Mouse (Mus musculus) stomach, embryonic 15.5 days (tissue): ENCODE results near the gene Slit3. TPM values are rescaled to one million over a fixed set of nuclear protein-coding genes. Genes with fewer than 3 reads are reported as not detected.

ENCODE experiments used
- ATAC-seq: fragments of 200-750 bp; cut with Nextera tagmentation; 2 replicates; pipeline ENCODE4 v1.8.0; 2017; ENCODE audit warnings: low read depth, moderate number of reproducible peaks, moderate TSS enrichment; ENCODE audit not compliant: insufficient read depth, low FRiP score
- H3K27ac ChIP-seq: fragments of 300-500 bp; sonication (generic); 2 replicates; pipeline ENCODE4 v1.5.1; 2015; ENCODE audit warnings: mild to moderate bottlenecking, inconsistent platforms
- H3K27me3 ChIP-seq: fragments of 300-500 bp; sonication (generic); replicated peaks from 2 replicates; pipeline ENCODE4 v1.6.1; 2015; ENCODE audit warnings: inconsistent platforms
- H3K36me3 ChIP-seq: fragments of 300-500 bp; sonication (generic); 2 replicates; pipeline ENCODE4 v1.6.1; 2015; ENCODE audit warnings: inconsistent platforms
- H3K4me1 ChIP-seq: fragments of 300-500 bp; sonication (generic); 2 replicates; pipeline ENCODE4 v1.6.1; 2015; ENCODE audit warnings: inconsistent platforms
- H3K4me2 ChIP-seq: fragments of 300-500 bp; sonication (generic); 2 replicates; pipeline ENCODE4 v1.6.1; 2015; ENCODE audit warnings: mild to moderate bottlenecking, inconsistent platforms
- H3K4me3 ChIP-seq: fragments of 300-500 bp; sonication (generic); replicated peaks from 2 replicates; pipeline ENCODE4 v1.5.1; 2015; ENCODE audit warnings: inconsistent platforms
- H3K9ac ChIP-seq: fragments of 300-500 bp; sonication (generic); 2 replicates; pipeline ENCODE4 v1.6.1; 2015; ENCODE audit warnings: inconsistent platforms
- H3K9me3 ChIP-seq: fragments of 300-500 bp; sonication (generic); 2 replicates; pipeline ENCODE4 v1.6.1; 2016; ENCODE audit warnings: inconsistent platforms
- WGBS: fragments of 180-500 bp; shearing (Covaris S2); methylation state at CpG from one replicate; pipeline ENCODE4 v1.1.7; 2015; 5-methylcytosine and 5-hydroxymethylcytosine counted together
- polyA plus RNA-seq: library from polyadenylated mRNA; unstranded; fragments of >200 nt; fragmentation: Nextera tagmentation; extraction: Ambion mirVana; gene quantifications from 2 replicates; pipeline ENCODE4 v1.2.1, GENCODE M21; 2015

The Slit3 gene
- polyA plus RNA-seq, 1 experiment from 2014 or later: 18.9 TPM

DNA sequence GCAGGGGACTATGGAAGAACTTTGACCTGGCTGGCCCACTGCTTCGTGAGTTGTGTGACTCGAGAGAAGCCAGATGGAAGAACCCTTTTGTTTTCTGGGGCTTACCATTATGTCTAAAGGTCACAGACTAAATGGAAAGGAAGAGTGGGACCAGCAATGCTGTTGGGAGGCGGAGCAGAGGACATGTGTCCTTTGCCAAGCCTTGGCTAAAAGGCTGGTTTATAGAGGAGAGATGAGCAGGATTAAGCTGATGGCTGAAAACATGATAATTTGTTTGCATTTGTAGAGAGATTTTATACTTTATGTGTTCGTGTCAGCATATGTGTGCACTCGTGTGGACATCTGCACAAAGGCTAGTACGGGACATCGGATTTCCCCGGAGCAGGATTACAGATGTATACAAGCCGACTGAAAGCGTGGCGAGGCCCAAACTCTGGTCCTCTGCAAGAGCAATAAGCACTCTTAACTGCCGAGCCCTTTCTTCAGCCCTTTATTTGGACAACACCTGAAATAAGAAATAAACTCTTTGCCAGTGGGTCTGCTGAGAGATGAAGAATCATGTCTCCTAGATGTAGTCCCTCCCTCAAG, 197.5 kb downstream of the Slit3 start:
- H3K27me3 ChIP-seq: no peaks in the 10 kb centered on the region
- H3K4me3 ChIP-seq: no peak overlapping the region
- WGBS: 56% methylated on average over 12 of the region's 12 CpGs
- H3K4me1 ChIP-seq: 0 out of 2 replicates have a peak, but pooled peaks cover 7% of the 10 kb centered on the region
- no peak overlapping the region for H3K9ac ChIP-seq
- no peak overlapping the region for H3K27ac ChIP-seq
- no peak overlapping the region for H3K4me2 ChIP-seq
- H3K9me3 ChIP-seq: no peaks in the 10 kb centered on the region
- no peak for ATAC-seq
- H3K36me3 ChIP-seq: no peaks in the 10 kb centered on the region

DNA sequence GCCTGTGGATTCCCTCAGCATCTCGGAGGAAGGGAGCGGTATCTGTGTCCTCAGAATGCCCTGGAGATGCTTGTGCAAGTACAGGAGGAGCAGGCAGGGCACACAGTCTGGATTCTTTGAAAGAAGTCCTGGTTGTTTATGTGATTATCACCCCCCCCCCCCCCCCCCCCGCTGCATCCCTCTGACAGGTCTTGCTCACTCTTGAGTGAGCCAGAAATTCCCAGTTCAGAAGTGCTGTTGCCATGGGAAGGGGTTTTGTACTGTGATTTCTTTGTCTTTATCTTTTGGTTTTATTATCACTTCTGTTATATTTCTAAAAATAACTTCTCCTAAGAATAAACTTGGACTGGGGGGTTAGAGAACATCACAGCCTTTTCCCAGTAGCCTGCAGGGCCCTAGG, 199.5 kb downstream of the Slit3 start:
- Histone ChIP-seq H3K4me1 (0 out of 2 replicates have a peak, but pooled peaks cover 7% of the 10 kb centered on the region), H3K9ac (no peak overlapping the region), H3K36me3 (no peaks in the 10 kb centered on the region), H3K27me3 (no peaks in the 10 kb centered on the region), H3K4me2 (no peak overlapping the region), H3K9me3 (no peaks in the 10 kb centered on the region), H3K27ac (no peak overlapping the region), H3K4me3 (no peak overlapping the region)
- 83% methylated on average over 3 of the region's 3 CpGs for WGBS
- ATAC-seq: no peak

DNA sequence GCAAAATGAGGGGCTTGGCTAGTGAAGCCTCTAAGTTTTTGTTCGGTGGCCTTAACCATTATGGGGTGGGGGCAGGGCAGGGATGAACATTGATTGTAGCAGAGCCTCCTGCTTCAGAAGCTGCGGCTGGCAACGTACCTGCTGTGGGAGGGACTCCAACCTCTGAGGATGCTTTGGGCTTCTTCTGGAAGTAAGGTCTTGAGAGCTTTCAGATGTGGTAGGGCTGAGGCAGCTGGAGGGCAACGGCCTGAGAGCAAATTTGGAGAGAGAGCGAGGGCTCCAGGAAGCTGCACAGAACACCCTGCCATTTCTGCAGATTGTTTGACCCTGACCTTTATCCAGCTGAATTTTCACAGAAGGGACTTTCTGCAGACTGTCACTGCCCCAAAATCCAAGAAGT, 203.4 kb downstream of the Slit3 start:
- Histone ChIP-seq H3K27ac (no peak overlapping the region), H3K4me2 (no peak overlapping the region), H3K9ac (no peak overlapping the region), H3K4me1 (no peaks in the 10 kb centered on the region), H3K27me3 (no peaks in the 10 kb centered on the region), H3K4me3 (no peak overlapping the region), H3K36me3 (no peaks in the 10 kb centered on the region), H3K9me3 (no peaks in the 10 kb centered on the region)
- no peak for ATAC-seq
- WGBS: 59% methylated on average over 5 of the region's 5 CpGs

DNA sequence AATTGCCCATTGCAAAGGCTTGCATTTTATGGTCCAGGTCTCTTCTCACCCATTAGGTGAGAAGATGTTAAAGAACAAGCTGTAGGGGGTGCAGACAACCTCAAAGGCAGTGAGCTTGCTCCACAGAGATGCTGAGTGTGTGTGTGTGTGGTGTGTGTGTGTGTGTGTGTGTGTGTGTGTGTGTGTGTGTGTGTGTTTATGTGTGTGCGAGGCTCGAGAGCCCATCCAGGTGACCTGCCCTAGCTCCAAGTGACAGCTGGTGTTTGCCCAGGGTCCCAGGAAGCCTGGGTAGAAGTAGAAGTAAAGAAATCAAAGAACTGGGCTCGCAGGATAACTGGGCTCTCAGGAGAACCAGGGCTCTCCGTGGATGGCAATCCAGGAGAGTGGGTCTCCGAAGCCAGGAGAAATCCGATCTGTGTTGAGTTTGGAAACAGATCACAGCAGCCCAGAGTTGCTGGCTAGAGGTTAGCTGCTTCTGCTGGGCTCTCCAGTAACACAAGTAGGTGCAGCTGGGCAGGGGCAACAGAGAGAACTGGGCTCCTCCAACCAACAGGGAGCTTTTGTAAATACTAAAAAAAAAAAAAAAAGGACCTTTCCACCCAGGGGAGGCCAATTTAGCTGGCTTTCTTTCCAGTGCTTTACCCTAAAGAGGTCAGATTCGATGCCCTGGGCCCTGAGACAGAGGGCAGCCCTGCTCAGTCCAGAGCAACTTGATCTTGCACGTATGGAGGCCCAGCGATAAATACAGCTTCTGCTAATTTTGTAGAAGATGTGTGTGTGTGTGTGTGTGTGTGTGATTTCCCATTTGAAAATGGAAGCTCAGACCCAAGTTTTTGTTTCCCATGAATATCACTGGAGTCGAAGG, 204.3 kb downstream of the Slit3 start:
- Histone ChIP-seq H3K4me2 (no peak overlapping the region), H3K27me3 (no peaks in the 10 kb centered on the region), H3K4me1 (no peaks in the 10 kb centered on the region), H3K9me3 (no peaks in the 10 kb centered on the region), H3K4me3 (no peak overlapping the region), H3K27ac (no peak overlapping the region), H3K36me3 (no peaks in the 10 kb centered on the region), H3K9ac (no peak overlapping the region)
- no peak for ATAC-seq
- WGBS: 45% methylated on average over 10 of the region's 10 CpGs

DNA sequence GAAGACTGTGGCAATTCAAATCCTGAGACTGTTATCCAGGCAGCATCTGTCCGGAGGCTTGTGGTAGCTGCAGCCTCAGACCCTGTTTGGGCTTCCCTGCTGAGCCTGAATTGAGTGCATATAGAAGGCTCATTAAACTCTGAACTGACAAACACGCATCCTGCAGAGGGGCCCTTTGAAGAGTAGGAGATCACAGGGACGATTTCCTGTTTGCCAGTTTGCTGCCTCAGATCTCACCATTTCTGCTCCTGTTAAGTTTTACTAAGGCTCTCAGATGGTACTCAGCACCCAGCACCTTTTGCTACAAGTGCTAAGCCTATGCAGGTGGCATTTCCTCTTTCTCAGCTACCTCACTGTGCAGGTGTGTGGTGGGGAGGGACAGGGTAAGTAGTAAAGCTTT, 205.3 kb downstream of the Slit3 start:
- no peak for ATAC-seq
- H3K36me3 ChIP-seq: no peaks in the 10 kb centered on the region
- H3K9me3 ChIP-seq: no peaks in the 10 kb centered on the region
- H3K27me3 ChIP-seq: no peaks in the 10 kb centered on the region
- no peak overlapping the region for H3K4me3 ChIP-seq
- H3K9ac ChIP-seq: no peak overlapping the region
- WGBS: 44% methylated on average over 3 of the region's 3 CpGs
- no peaks in the 10 kb centered on the region for H3K4me1 ChIP-seq
- no peak overlapping the region for H3K27ac ChIP-seq
- H3K4me2 ChIP-seq: no peak overlapping the region

DNA sequence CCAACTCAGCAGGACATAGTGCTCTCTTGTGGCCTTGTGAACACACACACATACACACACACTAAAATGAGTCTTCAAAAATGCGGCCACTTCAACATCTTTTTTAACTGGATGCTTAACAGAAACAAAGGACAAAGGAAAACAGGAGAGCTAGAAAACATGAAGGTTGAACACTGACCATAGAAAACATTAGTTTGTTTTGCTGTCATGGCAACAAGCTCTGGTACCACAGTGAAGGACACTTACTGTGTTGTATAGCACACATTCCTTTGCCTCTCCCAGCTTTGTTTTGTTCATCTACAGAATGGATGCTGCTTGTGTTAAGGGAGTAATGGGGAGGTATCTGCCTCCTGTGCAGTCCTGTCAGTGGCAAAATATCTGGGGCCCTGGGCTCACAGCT, 206.9 kb downstream of the Slit3 start:
- WGBS: 79% methylated on average over 1 of the region's 1 CpGs
- H3K4me2 ChIP-seq: no peak overlapping the region
- no peaks in the 10 kb centered on the region for H3K27me3 ChIP-seq
- H3K4me3 ChIP-seq: no peak overlapping the region
- H3K4me1 ChIP-seq: no peaks in the 10 kb centered on the region
- H3K36me3 ChIP-seq: no peaks in the 10 kb centered on the region
- no peak overlapping the region for H3K27ac ChIP-seq
- ATAC-seq: no peak
- H3K9ac ChIP-seq: no peak overlapping the region
- no peaks in the 10 kb centered on the region for H3K9me3 ChIP-seq

DNA sequence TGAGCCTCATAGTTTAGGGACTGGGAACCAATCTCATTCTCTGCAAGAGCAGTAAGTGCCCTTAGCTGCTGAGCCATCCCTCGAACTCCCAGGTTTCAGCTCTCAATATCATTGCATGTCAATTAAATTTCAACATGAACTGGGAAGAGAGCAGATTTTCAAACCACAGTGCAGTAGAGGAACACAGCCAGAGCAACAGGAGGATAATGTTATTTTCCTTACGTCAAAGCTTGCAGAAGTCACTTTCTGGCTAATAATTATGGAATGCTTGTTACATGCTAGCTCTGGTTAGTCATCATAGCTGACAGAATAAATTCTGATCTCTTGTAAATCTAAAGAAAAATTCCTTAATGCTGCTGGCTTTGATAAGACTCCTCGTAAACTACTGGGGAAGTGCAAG, 210.5 kb downstream of the Slit3 start:
- no peak overlapping the region for H3K27ac ChIP-seq
- H3K9me3 ChIP-seq: no peaks in the 10 kb centered on the region
- H3K36me3 ChIP-seq: no peaks in the 10 kb centered on the region
- no peak for ATAC-seq
- WGBS: 63% methylated on average over 3 of the region's 3 CpGs
- no peak overlapping the region for H3K4me2 ChIP-seq
- H3K27me3 ChIP-seq: no peaks in the 10 kb centered on the region
- no peaks in the 10 kb centered on the region for H3K4me1 ChIP-seq
- no peak overlapping the region for H3K4me3 ChIP-seq
- no peak overlapping the region for H3K9ac ChIP-seq

DNA sequence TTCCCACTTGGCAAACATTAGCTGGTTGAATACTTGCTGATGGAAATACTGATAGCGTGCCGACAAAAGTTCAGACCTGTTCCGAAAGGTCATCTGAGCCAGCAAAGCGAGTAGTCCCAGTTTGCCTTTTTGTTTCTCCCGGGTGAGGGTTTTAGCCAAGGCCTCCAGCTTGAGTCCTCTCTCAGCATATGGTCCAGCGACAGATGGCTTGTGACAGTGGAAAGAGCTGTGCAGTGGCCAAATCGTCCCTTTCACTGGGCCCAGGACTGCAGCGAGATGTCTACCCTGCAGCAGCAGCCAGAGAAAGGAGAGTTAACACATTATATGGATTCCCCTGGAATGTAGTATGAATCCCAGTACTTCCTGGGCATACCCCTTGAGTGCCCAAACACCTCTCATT, 215.5 kb downstream of the Slit3 start:
- no peak overlapping the region for H3K4me3 ChIP-seq
- H3K36me3 ChIP-seq: no peaks in the 10 kb centered on the region
- no peaks in the 10 kb centered on the region for H3K9me3 ChIP-seq
- H3K27me3 ChIP-seq: no peaks in the 10 kb centered on the region
- no peaks in the 10 kb centered on the region for H3K4me1 ChIP-seq
- no peak overlapping the region for H3K9ac ChIP-seq
- no peak overlapping the region for H3K27ac ChIP-seq
- H3K4me2 ChIP-seq: no peak overlapping the region
- WGBS: 74% methylated on average over 8 of the region's 8 CpGs
- ATAC-seq: no peak

DNA sequence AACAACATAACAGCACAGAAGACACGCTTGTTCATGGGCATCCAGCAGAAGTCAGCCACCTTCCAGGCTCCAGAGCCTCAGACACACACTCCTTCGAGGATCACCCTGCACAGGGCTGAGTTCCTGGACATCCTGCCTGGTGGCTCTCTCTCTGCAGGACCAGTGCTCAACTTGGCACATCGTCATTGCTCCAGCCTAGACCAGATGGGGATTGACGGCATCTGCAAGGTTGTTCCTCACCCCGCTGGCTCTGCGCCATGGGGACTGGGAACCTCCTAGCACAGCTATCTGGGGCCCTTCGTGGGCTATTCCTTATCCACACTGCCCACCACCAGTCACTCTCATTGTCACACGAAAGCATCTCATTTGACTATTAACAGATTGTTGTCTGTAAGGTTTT, 216.5 kb downstream of the Slit3 start:
- Histone ChIP-seq H3K27ac (no peak overlapping the region), H3K4me3 (no peak overlapping the region), H3K4me2 (no peak overlapping the region), H3K9me3 (no peaks in the 10 kb centered on the region), H3K4me1 (no peaks in the 10 kb centered on the region), H3K36me3 (no peaks in the 10 kb centered on the region), H3K9ac (no peak overlapping the region), H3K27me3 (no peaks in the 10 kb centered on the region)
- ATAC-seq: no peak
- 70% methylated on average over 8 of the region's 8 CpGs for WGBS

DNA sequence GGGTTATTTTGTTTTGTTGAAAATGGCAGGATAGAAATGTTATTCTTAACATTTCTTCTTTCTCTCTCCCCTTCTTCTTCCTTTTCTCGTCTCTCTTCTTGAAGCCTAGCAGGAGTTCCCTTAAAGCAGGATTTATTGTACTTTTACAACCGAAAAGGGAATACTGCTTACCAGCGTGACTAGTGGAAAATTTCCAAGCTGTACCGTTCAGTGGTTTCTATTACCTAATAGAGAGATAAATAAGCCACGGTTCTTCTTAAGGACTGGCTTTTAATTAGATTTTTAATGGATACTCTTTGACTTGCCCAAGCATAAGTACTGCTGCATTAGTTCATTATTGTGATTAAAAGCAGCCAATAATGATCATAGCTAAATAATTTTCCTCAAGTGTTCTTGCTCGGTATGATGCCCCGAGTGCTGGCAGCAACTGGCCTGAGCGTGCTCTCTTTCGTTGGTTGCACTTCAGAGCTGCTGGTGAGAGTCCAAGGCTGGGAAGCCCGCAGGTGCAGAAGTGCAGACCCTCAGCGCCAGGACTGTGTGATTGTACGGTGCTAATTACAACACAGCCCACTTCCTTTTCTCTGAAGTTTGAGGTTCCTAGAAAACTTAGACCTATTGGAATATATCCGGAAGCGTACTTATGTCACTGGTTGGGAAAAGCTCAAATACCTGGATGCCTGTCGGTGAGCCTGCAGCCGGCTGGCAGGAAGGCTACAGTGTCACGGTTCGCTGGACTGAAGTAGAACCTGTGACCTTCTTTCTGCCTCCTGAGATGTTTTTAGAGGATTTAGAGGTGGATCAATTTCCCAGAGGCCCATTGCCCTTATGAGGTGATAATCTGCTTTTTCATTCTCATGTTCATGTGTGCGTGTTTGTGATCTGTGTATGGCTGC, 217.1 kb downstream of the Slit3 start:
- no peaks in the 10 kb centered on the region for H3K36me3 ChIP-seq
- H3K9me3 ChIP-seq: no peaks in the 10 kb centered on the region
- H3K4me2 ChIP-seq: no peak overlapping the region
- no peak overlapping the region for H3K4me3 ChIP-seq
- no peak for ATAC-seq
- H3K27me3 ChIP-seq: no peaks in the 10 kb centered on the region
- no peak overlapping the region for H3K27ac ChIP-seq
- no peak overlapping the region for H3K9ac ChIP-seq
- 78% methylated on average over 19 of the region's 19 CpGs for WGBS
- no peaks in the 10 kb centered on the region for H3K4me1 ChIP-seq

DNA sequence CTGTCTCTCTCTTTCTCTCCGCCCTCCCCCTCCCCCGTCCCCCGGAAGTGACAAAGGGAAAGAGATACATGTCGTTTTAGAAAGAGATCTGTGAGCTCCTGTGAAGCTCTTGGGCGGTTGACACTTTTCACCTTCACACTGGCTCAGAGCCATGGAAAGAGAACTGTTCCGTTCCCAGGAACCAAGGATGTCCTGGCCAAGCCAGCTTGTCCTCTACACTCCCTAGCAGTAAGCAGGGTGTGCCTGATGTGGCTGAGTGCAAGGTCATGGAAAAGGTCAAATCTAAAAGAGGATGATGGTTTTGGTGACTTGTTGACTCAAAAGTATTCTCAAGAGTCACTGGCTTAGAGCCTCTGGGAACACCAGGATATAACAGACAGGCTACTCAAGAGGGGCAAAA, 219.7 kb downstream of the Slit3 start:
- Histone ChIP-seq H3K27me3 (no peaks in the 10 kb centered on the region), H3K9ac (no peak overlapping the region), H3K4me3 (no peak overlapping the region), H3K4me1 (no peaks in the 10 kb centered on the region), H3K36me3 (no peaks in the 10 kb centered on the region), H3K27ac (no peak overlapping the region), H3K4me2 (no peak overlapping the region), H3K9me3 (no peaks in the 10 kb centered on the region)
- ATAC-seq: no peak
- 70% methylated on average over 6 of the region's 6 CpGs for WGBS

DNA sequence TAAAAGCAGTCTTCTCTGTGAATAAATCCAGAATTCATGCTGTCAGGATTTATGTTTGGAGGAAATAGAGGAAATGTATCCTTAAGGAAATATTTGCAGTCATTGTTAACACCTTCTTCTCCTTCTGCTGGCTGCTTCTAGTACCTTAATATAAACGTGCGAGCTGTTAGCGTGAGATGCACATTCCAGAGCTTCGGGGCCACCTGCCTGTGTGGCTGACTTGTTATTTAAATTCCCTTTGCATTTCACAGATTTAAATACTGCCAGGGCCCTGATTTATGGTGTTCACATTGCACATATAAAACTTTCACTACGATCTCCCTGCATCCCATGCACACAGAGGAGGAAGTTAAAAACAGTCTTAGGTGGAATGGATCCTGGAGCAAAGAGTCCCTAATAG, 221.5 kb downstream of the Slit3 start:
- Histone ChIP-seq H3K27me3 (no peaks in the 10 kb centered on the region), H3K4me3 (no peak overlapping the region), H3K9me3 (no peaks in the 10 kb centered on the region), H3K4me2 (no peak overlapping the region), H3K4me1 (no peaks in the 10 kb centered on the region), H3K27ac (no peak overlapping the region), H3K9ac (no peak overlapping the region), H3K36me3 (no peaks in the 10 kb centered on the region)
- no peak for ATAC-seq
- WGBS: 38% methylated on average over 5 of the region's 5 CpGs
